8 mouse cellular contexts compared by ENCODE assay signal in the genomic region with DNA sequence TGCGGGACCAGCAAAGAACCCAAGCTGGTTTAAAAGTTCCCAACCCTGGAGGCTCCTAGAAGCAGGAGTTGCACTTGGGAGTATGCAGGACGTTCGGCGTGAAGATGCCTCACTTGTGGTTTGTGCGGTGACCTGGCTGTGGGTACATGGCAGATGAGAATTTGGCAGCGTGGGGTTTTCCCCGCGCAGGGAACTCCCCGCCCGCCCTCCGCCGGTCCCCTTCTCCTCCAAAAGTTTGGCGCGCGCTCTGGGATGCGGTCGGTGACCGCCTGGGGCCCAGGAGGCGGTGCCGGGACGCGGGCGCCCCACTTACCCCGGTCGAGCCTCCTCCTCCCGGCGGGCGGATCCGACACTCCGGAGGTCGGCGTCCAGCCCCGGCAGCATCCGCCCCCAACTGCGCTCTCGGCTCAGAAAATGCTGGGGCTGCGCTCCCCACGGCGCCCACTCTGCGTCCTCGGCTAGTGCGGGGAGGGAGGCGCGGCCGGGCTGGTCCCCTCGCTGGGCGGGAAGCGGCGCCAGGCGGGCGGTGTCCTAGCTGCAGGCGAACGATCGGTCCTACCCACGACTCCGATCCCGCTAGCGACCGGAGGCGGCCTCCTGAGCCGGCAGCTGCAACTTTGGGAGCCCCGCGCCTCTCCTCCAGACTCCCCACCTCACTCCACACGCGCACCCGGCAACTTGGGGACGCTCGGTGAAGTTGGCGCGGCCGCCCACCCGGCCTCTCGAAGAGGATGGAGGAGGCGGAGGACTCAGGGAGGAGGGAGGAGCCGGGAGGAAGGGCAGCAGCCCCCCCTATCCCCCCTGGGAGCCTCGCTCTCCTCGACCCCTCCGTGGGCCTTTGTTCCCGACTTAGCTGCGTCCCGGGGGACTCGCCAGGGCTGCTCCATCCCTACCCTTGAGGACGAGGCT. TPM values are rescaled to one million over a fixed set of nuclear protein-coding genes. Genes with fewer than 3 reads are reported as not detected.
DNase-seq lines count a peak whose midpoint lies in the region; ATAC-seq and TF ChIP-seq lines count a peak whose summit lies in the region.

Gene Chst3 (minus strand): TSS at position 670 of the 909 bp plus-strand sequence.

- peak within 1 kb of the TSS; percentile 98 for H3K4me2 ChIP-seq in forebrain, postnatal 0 days (ENCODE audit: low read depth)
- H3K4me2 ChIP-seq in hindbrain, embryonic 14.5 days (replicated peaks): peak within 1 kb of the TSS; percentile 78
- H3K4me2 ChIP-seq in midbrain, embryonic 16.5 days (ENCODE audit: low read length): peak within 1 kb of the TSS; percentile 99
- H3K4me2 ChIP-seq in stomach, postnatal 0 days (replicated peaks; ENCODE audit: low read depth): peak within 1 kb of the TSS; percentile 75

- H3K36me3 ChIP-seq in forebrain, postnatal 0 days (ENCODE audit: insufficient read depth): no peaks in the 10 kb centered on the region
- H3K36me3 ChIP-seq in hindbrain, embryonic 14.5 days (replicated peaks; ENCODE audit: control insufficient read depth, insufficient read depth): no peaks in the 10 kb centered on the region
- no peaks in the 10 kb centered on the region for H3K36me3 ChIP-seq in liver, adult 2 months (ENCODE audit: control insufficient read depth, insufficient read depth, low read length)
- no peaks in the 10 kb centered on the region for H3K36me3 ChIP-seq in midbrain, embryonic 16.5 days (ENCODE audit: control insufficient read depth, insufficient read depth, low read length)
- no peaks in the 10 kb centered on the region for H3K36me3 ChIP-seq in stomach, postnatal 0 days (ENCODE audit: control insufficient read depth, insufficient read depth, low read length)

- H3K9ac ChIP-seq in forebrain, postnatal 0 days: peak within 1 kb of the TSS; percentile 45
- H3K9ac ChIP-seq in hindbrain, embryonic 14.5 days: peak within 1 kb of the TSS; percentile 67
- peak within 1 kb of the TSS; percentile 40 for H3K9ac ChIP-seq in liver, adult 2 months (ENCODE audit: low read depth, low read length)
- H3K9ac ChIP-seq in midbrain, embryonic 16.5 days (ENCODE audit: low read depth, low read length): peak within 1 kb of the TSS; percentile 73
- H3K9ac ChIP-seq in stomach, postnatal 0 days (ENCODE audit: low read length): peak within 1 kb of the TSS; percentile 77

- 1% methylated on average over 64 of the region's 83 CpGs for WGBS in forebrain, postnatal 0 days
- under 1% methylated on average over 64 of the region's 83 CpGs for WGBS in hindbrain, embryonic 14.5 days
- 2% methylated on average over 83 of the region's 83 CpGs for whole genome bisulfite sequencing in liver, adult 2 months
- WGBS in midbrain, embryonic 16.5 days: under 1% methylated on average over 63 of the region's 83 CpGs
- under 1% methylated on average over 72 of the region's 83 CpGs for whole genome bisulfite sequencing in stomach, postnatal 0 days

- H3K27me3 ChIP-seq in forebrain, postnatal 0 days (ENCODE audit: insufficient read depth, low read length): no peaks in the 10 kb centered on the region
- peaks cover 17% of the 10 kb centered on the region for H3K27me3 ChIP-seq in hindbrain, embryonic 14.5 days (ENCODE audit: control insufficient read depth, insufficient read depth, low read length)
- peaks cover 8% of the 10 kb centered on the region; the same call in 1 of the 2 replicates for H3K27me3 ChIP-seq in liver, adult 2 months (ENCODE audit: control insufficient read depth, insufficient read depth, low read length)
- peaks cover 11% of the 10 kb centered on the region for H3K27me3 ChIP-seq in midbrain, embryonic 16.5 days (ENCODE audit: control insufficient read depth, insufficient read depth, low read depth, low read length)
- H3K27me3 ChIP-seq in stomach, postnatal 0 days (ENCODE audit: control insufficient read depth, insufficient read depth, low read length): no peaks in the 10 kb centered on the region

- peak; percentile 74 for ATAC-seq in forebrain, postnatal 0 days
- ATAC-seq in hindbrain, embryonic 14.5 days (ENCODE audit: low FRiP score): peak; percentile 65
- peak; percentile 61 for ATAC-seq in midbrain, embryonic 16.5 days
- ATAC-seq in stomach, postnatal 0 days (ENCODE audit: low FRiP score, low TSS enrichment): peak; percentile 63

- no peak for TF ChIP-seq POLR2A in liver, adult 2 months (IDR thresholded peaks at IDR 0.05; ENCODE audit: extremely low read depth, insufficient read depth, low read length)

- TF ChIP-seq EP300 in stomach, postnatal 0 days (optimal IDR thresholded peaks at IDR 0.05): no peak

- 0 out of 2 replicates have a peak, but pooled peaks cover 5% of the 10 kb centered on the region for H3K4me1 ChIP-seq in forebrain, postnatal 0 days (ENCODE audit: insufficient read depth)
- H3K4me1 ChIP-seq in hindbrain, embryonic 14.5 days (replicated peaks; ENCODE audit: control insufficient read depth, insufficient read depth, low read length): peaks cover 21% of the 10 kb centered on the region; the same call in 1 of the 2 replicates
- no peaks in the 10 kb centered on the region for H3K4me1 ChIP-seq in liver, adult 2 months (ENCODE audit: control insufficient read depth, insufficient read depth, low read length)
- peaks cover 12% of the 10 kb centered on the region for H3K4me1 ChIP-seq in midbrain, embryonic 16.5 days (ENCODE audit: control insufficient read depth, insufficient read depth, low read length)
- H3K4me1 ChIP-seq in stomach, postnatal 0 days (replicated peaks; ENCODE audit: control insufficient read depth, insufficient read depth): peaks cover 12% of the 10 kb centered on the region

- peak within 1 kb of the TSS; percentile 45; the same call in 1 of the 2 replicates for H3K27ac ChIP-seq in forebrain, postnatal 0 days (ENCODE audit: low read depth, low read length)
- peak within 1 kb of the TSS; percentile 38 for H3K27ac ChIP-seq in hindbrain, embryonic 14.5 days
- H3K27ac ChIP-seq in liver, adult 2 months (replicated peaks; ENCODE audit: insufficient read depth, low read depth, low read length): no peak within 1 kb of the TSS
- peak within 1 kb of the TSS; percentile 53 for H3K27ac ChIP-seq in midbrain, embryonic 16.5 days (ENCODE audit: low read length)
- H3K27ac ChIP-seq in stomach, postnatal 0 days (replicated peaks): peak within 1 kb of the TSS; percentile 82

- H3K4me3 ChIP-seq in forebrain, postnatal 0 days (ENCODE audit: low read depth, low read length): peak within 1 kb of the TSS; percentile 56
- H3K4me3 ChIP-seq in hindbrain, embryonic 14.5 days (replicated peaks; ENCODE audit: low read length): peak within 1 kb of the TSS; percentile 47
- H3K4me3 ChIP-seq in liver, adult 2 months (ENCODE audit: insufficient read depth, low read depth, low read length): peak within 1 kb of the TSS; percentile 56; the same call in 1 of the 2 replicates
- peak within 1 kb of the TSS; percentile 60 for H3K4me3 ChIP-seq in midbrain, embryonic 16.5 days (ENCODE audit: low read depth, low read length)
- peak within 1 kb of the TSS; percentile 66 for H3K4me3 ChIP-seq in stomach, postnatal 0 days (ENCODE audit: low read depth, low read length)

- 0 out of 2 replicates have a peak, but pooled peaks have one; percentile 28 for TF ChIP-seq CTCF in forebrain, postnatal 0 days (IDR thresholded peaks at IDR 0.05; ENCODE audit: low read depth)
- TF ChIP-seq CTCF in liver, adult 2 months (IDR thresholded peaks at IDR 0.05; ENCODE audit: low read depth, low read length): no peak
- peak; percentile 26; the same call in 1 of the 2 replicates for TF ChIP-seq CTCF in stomach, postnatal 0 days (IDR thresholded peaks at IDR 0.05; ENCODE audit: low read depth)

- peak; percentile 55 for DNase-seq in CD4-positive helper T cell, adult 2 months (ENCODE audit: low read depth, low spot score)
- peak; percentile 59 for DNase-seq in adrenal gland, adult 2 months
- DNase-seq in forebrain, postnatal 0 days: peak; percentile 40
- no peak for DNase-seq in hindbrain, embryonic 14.5 days (ENCODE audit: low spot score)
- DNase-seq in liver, adult 2 months (ENCODE audit: extremely low read depth, low read depth, low spot score): no peak
- peak; percentile 50 for DNase-seq in stomach, postnatal 0 days (ENCODE audit: low spot score)
- DNase-seq in cerebellum, adult 11 months: no peak

- H3K79me2 ChIP-seq in liver, adult 2 months (ENCODE audit: control insufficient read depth, insufficient read depth, low read length): no peaks in the 10 kb centered on the region

- H3K9me3 ChIP-seq in forebrain, postnatal 0 days (ENCODE audit: low read length): no peaks in the 10 kb centered on the region
- H3K9me3 ChIP-seq in hindbrain, embryonic 14.5 days (ENCODE audit: control insufficient read depth, low read length): no peaks in the 10 kb centered on the region
- no peaks in the 10 kb centered on the region for H3K9me3 ChIP-seq in midbrain, embryonic 16.5 days (replicated peaks; ENCODE audit: control insufficient read depth, low read length, poor library complexity, severe bottlenecking)
- no peaks in the 10 kb centered on the region for H3K9me3 ChIP-seq in stomach, postnatal 0 days (ENCODE audit: control insufficient read depth, low read length)

RNA-seq across cellular contexts. Expression of gene Chst3, which starts in this region (rescaled TPM):
- under 1 TPM; 0.37 to 0.79 TPM for total RNA-seq in adrenal gland, adult 2 months (2021)
- 1.7 TPM in 2 replicates for polyA plus RNA-seq in adrenal gland, adult 2 months (2012; rRNA removed)
- 3.9 and 5.6 TPM in 2 replicates for total RNA-seq in forebrain, postnatal 0 days (2014; rRNA removed)
- polyA plus RNA-seq in forebrain, postnatal 0 days (2015; fragmentation: Nextera tagmentation; extraction: Ambion mirVana): 0.33 and 0.61 TPM in 2 replicates
- 1.2 TPM in 2 replicates for polyA plus RNA-seq in hindbrain, embryonic 14.5 days (2014; fragmentation: Nextera tagmentation; extraction: Ambion mirVana)
- total RNA-seq in liver, adult 2 months (2014; rRNA removed): 0.09 and 0.13 TPM in 2 replicates
- polyA plus RNA-seq in liver, adult 2 months (2012; rRNA removed): 0.20 and 0.43 TPM in 2 replicates
- 0.97 and 1.0 TPM in 2 replicates for polyA plus RNA-seq in midbrain, embryonic 16.5 days (2015; fragmentation: Nextera tagmentation; extraction: Ambion mirVana)
- polyA plus RNA-seq in stomach, postnatal 0 days (2015; fragmentation: Nextera tagmentation; extraction: Ambion mirVana): 1.1 and 1.4 TPM in 2 replicates

Comparison
In these comparisons a context has a peak if more than half of its experiments do, and no peak if none do; other contexts are left out.
1. DNase-seq: peak in CD4-positive helper T cell, adult 2 months (single experiment), adrenal gland, adult 2 months (single experiment), forebrain, postnatal 0 days (single experiment) and stomach, postnatal 0 days (single experiment); none in hindbrain, embryonic 14.5 days (single experiment), liver, adult 2 months (single experiment) and cerebellum, adult 11 months (single experiment).
2. Peak in every context shown above with its lines, with median percentiles within 50 percentile points of each other: ATAC-seq, H3K4me2 ChIP-seq, H3K4me3 ChIP-seq and H3K9ac ChIP-seq.